Mouse (Mus musculus) gastrocnemius, postnatal 25 days (tissue): ENCODE results near the gene Slc26a3. TPM values are rescaled to one million over a fixed set of nuclear protein-coding genes. Genes with fewer than 3 reads are reported as not detected.
"Not testable (repeated sequence)": the region's sequence is repeated elsewhere in the genome, so short reads cannot be mapped to it uniquely, and the experiment has no call there.

Experiments
- DNase-seq: peaks from one replicate; pipeline ENCODE4 v3.0.0; 2022
- total RNA-seq, 2 experiments: library from RNA; stranded (reverse); gene quantifications; 1 replicate in 1 of 2; 2 replicates in 1 of 2; pipeline ENCODE4 v1.2.3; 2021

Gene Slc26a3
- total RNA-seq, 2 experiments from 2014 or later = not detected

DNA sequence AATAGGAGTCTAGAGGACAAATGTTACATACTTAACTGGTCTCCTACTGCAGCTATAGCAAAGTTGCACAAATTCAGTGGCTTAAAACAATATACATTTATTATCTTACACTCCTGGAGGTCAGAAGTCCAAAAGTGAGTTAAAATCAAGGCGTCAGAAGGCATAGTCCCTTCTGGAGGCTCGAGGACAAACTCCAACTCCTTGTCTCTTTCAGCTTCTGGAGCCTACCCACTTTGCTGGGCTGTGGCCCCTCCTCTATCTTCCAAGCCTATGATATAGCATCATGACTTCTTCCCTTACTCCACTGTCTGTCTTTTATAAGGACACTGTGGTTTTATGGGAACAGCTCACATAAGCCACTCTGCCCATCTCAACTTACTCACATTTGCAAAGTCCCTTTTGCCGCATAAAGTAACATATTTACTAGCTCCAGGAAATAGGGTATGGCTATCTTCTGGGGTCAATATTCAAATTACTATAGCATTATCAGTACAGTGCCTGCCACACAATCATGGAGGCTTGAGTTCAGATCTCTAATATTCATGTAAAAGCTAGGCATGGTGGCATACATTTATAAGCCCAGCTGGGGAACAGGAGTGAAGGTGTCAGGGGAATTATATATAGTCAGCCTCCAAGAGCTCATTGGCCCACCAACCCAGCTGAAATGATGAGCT, 31.4 kb downstream of the Slc26a3 start:
- no peak for DNase-seq

DNA sequence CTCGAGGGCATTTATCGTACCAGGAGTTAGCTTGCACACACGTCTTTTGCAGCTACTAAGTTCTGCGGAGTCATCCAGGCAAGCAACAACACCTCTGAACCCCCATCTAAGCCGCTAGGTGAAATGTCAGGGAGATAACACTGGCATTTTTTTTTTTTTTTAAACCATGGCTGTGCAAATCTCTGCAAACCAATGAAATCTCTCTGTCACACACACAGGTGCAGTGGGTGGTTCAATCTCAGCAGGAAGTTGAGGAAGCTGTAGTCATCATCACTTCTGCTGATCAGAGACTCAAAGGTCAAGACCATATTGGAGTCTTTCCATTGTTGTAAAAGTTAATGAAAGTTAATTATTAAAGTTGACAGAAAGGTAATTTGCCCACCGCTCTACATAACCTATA, 47.1 kb downstream of the Slc26a3 start:
- DNase-seq = no peak

DNA sequence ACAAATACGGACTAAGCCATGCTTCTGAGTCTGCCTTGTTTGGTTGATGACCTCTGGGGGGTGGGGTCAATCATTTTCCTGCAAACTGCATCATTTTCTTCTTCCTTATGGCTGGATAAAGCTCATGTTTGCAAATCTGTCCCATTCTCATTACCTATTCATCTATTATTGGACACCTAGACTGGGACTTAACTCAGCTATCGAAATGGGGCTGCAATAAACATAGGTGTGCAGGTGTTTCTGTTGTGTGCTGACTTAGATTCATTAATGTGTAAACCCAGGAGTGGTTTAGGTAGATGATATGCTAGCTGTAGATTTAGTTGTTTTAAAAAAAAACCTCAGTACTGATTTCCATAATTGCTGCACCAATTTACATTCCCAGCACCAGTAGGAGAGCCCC, 48.9 kb downstream of the Slc26a3 start:
- DNase-seq = no peak

DNA sequence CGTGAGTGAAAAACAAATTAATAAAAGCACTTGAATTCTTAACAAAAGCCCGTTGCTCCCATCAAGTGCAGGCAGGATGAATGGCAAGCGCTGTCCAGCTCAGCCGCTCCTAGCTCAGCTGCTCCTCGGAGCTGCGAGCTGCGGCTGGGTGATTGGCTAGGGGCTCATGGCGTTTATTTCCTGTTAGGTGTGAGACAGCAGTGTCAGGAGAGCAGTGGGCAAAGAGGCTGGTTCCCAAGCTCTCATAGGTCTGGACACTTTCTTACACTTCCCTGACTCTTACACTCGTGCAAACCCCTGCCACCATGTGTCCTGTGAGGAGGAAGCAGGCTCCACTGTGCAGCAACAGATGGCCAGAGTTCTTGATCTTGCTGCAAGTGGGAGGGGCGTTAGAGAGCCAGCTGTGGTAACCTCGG, 53.5 kb downstream of the Slc26a3 start:
- DNase-seq = no peak

DNA sequence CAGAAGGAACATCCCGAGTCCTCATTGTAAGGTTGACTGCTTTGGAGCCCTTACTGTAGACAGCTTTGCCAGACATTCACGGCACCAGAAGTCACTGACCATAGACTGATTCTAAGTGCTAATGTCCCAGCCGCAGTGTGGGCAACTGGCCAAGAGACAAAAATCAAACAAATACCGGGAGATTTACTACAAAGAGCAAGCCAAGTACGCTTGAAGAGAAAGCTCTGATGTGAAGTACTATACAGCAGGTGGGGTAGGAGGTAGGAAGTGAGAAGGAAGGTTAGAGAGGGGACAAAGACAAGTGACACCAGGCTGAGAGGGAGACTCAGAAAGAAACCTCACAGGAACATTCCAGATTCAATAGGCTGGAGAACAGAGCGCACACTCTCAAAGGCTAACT, 54.2 kb downstream of the Slc26a3 start:
- no peak for DNase-seq

DNA sequence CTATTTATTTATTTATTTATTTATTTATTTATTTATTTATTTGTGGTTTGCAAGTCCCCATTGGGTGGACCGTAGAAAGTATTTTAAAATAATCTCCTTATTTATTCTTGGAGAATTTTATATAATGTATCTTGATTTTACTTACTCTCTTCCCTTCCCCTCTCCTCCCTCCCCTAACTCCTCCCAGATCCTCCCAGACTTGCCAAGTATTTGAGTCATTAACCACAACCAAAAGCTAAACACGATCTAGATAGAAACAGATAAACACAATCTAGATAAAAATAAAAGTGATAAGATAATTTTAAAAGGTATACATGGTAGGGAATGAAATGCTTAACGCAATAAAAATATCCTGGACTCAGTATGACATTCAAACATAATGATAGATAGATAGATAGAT, 58.7 kb downstream of the Slc26a3 start:
- no peak for DNase-seq

DNA sequence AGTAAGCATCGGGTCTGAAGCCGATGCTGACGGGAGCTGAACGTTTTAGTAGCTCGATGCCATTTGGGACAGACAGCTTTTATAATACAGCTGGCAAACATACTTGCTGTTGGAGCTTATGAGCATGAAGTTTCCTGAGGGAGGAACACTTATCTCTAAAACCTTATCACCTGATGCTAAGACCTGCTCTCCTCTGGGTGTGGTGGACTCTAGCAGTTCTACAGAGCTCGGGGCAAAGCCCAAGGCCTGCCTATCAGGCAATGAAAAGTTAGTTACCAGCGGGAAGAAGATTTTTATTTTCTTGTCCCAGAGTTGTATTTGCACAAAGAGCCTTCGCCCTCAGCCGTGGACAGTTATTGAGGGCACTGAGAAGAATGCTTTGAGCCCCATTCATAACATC, 65.6 kb downstream of the Slc26a3 start:
- DNase-seq = no peak

DNA sequence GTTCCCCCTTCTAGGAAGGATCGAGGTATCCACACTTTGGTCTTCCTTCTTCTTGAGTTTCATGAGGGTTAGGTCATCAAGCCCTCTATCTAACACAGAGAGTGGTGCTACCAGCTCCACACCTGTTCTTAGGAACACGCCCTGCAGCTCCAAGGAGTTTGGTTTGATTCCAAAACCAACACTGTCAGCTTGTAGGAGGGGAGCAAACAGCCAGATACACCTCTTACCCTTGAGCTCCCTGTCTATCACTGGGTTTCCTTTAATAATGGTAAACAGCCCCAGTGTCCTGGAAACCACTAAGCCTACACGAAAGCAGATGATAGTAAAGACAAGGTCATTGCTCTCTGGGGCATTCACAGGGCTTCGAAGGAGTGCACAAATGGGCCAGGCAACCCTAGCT, 67.8 kb downstream of the Slc26a3 start:
- no peak for DNase-seq

DNA sequence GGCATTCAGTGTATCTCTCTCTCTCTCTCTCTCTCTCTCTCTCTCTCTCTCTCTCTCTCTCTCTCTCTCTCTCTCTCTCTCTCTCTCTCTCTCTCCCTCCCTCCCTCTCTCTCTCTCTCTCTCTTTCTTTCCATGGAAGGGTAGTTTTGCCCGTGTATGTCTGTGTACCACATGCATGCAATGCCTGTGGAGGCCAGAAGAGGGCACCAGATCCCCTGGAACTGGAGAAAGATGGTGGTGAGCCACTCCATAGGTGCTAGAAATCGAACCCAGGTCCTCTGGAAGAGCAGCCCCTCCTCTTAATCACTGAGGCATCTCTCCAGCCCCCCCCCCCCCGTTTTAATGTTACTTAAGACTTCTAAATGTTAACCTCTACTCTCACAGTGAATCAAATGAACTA, 69.6 kb downstream of the Slc26a3 start:
- DNase-seq = not testable (repeated sequence)

DNA sequence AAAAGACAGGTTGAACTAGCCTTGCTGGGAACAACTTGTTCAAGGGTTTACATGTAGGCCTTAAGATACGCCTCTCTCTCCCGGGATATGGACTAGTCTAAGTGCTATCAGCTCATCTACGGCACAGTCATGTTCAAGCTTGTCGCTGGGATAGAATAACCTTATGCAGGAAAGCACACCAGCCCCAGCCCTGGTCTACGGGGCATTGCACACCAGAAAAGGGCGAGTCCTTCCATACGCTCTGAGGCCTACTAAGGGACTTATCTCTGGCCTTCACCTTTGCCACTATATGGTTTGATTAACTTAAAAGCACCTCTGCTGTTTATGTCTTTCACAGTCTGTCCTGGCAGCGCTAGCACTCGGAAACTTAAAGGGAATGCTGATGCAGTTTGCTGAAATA, 70.7 kb downstream of the Slc26a3 start:
- DNase-seq = no peak

DNA sequence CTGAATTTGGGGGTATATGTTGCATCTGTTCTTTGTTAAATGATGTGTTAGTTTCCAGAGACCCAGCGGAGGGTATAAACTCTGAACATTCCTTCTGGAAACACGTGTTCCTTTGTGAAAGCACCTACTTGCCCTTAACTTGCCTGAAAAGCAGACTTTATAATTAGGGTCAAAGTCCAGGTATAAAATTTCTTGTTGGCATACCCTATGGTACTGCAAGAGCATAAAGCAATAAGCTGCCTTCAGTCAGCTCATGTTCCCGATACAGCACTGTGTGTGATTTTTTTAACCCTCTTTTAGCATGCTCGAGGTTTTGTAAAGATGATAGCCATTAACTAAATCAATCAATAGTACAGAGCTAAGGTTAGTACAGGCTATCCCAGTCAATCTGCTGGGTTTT, 71.9 kb downstream of the Slc26a3 start:
- no peak for DNase-seq

DNA sequence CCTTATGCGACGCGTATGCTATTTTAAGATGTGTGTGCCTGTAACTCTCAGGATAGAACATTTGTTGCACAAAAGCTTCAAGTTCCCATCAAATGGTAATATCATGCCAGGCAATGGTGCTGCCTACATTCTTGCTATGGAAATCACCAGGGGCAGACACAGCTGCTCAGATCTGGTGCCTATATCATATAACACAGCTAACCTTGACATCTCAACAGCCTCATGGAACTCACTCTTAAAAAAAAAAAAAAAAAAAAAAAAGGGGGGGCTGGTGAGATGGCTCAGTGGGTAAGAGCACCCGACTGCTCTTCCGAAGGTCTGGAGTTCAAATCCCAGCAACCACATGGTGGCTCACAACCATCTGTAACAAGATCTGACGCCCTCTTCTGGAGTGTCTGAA, 87.5 kb downstream of the Slc26a3 start:
- not testable (repeated sequence) for DNase-seq

DNA sequence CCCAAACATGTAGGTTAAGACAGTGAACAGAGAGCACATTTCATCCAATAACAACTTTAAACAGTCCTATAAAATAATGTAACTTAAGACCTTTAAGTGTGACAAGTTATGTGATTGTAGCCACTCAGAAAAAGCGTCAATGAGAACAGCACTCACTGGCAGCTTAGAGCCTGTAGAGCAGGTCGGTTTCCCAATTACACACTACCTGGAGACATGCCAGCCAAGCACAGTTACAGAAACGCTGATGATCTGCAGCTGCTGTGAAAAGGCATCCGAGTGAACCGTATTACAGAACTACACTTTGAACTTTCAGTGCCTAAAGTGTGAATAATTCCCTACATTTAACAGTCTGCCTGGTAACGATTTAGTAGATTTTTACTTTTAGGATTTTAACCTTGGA, 95.8 kb downstream of the Slc26a3 start:
- DNase-seq = no peak

DNA sequence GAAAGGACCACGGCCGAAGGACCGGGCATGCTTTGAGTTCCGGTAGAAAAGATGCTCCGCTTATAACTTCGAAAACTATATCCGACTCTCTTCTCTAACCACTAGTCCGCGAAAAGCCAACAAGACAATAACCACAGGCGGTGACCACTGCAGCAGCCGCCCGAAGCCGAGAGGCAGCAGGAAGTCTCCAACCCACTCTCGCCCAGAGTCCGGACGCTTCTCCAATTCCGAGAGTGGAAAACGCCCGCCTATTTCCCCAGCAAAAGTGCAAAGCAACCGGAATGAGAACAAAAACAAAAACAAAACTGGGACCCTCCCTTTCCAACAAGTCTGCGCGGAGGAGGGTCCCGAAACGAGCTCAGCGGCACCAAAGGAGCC, 108.3 kb downstream of the Slc26a3 start:
- no peak for DNase-seq

DNA sequence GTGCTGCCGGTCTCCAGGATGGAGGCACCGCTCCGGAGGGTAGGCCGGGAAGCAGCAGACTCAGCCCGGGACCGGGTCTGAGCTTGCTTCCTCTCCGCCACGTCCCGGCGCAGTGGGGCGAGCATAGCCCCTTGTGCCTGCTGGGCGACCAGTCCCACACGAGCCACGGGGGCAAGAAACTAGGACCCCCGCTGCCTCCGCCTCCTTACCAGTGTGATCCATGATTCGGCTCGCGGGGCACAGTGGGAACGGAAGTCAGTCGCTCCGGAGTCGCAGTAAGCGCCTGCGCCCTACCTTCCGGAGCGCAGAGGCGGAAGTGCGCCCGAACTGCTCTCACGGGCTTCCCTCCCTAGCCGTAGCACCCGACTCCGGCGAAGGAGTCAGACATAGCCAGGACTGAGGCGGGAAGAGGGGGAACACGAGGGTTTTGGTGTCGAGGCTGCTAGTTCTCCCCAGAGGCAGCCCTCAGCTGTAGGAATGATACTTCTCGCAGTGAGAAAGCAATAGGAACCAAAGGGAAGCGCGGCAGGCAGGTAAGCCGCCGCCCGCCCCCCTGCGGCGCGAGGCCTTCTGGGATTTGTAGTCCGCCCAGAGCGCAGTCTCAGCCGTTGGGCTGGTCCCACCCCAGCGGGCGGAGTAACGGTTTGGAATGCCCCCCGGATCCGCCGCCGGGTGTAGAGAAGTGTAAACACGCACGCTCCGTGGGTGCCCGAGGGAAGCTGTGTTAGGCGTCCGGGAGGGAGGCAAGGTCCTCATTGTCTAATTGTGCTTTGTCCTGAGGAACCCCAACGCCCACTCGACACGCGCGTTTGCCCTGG, 108.9 kb downstream of the Slc26a3 start, which contains the start of gene Cbll1:
Gene Cbll1 (minus strand): TSS at position 303 of the 818 bp plus-strand sequence.
- peak; percentile 94 for DNase-seq

DNA sequence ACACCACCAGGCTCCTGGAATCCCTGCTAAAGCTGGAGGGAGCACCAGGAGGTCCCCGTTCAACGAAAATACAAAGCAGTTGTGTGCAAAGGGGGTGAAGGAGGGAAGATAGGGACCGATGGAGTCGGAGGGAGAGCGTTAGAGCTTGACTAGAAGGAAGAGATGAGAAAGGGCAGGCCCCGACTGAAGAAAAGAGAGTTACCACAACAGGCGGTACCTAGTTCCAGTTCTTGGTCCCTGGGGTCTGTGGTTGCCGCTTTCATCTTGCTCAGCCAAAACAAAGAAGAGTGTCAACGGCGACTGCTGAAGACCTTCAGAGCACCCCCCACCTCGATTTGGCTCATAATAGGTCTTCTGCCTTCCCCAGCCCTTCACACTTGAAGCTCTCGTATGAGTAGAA, 109.5 kb downstream of the Slc26a3 start:
- no peak for DNase-seq

DNA sequence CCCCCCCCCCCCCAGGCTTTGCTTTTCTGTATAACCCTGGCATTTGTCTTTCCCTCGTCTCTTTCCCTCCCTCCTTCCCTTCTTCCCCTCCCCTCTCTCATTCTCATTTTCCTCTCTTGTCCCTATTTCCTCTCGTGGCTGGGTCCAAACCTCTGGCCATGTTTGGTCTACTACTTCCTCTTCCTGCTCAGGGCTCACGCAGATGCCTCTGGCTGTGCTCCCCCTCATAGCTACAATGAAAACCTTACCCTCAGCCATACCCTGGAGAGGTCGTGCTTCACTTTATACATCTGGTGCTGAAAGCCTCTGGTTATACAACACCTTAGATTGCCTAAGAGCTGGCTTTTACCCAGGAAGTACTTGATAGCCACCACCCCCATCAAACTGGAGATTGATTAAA, 110.6 kb downstream of the Slc26a3 start:
- no peak for DNase-seq

DNA sequence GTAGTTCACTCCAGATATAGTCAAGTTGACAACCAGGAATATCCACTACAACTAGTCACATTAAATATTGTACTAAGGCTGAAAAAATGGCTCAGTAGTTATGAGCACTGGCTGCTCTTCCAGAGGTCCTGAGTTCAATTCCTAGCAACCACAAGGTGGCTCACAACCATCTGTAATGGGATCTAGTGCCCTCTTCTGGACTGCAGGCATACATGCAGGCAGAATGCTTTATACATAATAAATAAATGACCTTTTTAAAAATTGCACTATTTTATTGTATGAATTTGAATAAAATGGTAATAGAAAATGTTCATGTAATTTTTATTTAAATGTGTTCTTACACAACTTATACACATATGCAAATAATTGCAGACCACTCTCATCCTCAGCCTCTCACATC, 112.5 kb downstream of the Slc26a3 start:
- DNase-seq = no peak

DNA sequence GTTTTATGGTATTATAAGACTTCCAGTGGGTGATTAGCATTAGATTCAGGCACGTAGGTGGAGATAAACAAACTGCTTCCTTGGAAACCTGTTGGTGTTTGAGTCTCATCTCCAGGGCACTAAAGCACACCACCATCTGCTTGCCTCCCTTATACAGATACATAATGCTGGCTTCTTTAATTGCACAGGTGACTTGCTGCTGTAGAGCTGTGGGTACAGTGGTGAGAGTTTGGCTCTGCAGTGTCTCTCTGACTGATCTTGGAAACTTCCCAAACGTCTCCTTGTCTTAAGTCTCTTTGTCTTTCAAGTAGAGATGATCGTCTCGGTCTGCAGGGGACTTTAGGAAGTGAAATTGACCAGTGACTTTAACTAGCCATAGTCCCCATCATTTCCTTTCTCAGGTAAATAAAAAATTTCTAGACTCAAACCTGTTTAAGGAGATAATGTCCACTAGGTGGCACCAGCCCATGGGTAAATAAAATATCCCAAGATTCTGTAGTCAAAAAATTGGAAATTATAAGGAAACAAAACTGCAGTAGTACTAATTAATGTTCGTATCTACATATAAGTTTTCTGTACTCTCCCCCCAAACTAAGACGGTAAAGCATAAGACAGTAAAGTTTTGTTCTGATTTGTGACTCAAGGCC, 117.2 kb downstream of the Slc26a3 start:
- DNase-seq = no peak

DNA sequence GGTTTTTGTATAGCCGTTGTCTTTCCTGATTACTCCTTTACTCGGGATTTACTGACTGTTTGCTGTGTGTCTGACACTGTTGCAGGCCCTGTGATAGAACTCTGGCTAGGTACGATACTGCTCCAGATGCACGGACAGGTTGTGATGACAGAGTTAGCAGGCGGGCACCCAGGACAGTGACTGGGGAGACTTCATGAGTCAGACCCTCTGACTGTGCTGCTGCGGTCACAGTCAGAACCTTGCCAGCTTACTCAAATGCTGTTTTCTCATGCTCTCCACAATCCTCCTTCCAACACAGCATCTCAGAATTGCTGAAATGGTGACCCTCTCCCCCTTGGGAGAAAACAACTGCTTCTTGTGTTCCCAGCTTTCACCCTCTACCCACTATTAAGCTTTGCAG, 117.8 kb downstream of the Slc26a3 start:
- no peak for DNase-seq

DNA sequence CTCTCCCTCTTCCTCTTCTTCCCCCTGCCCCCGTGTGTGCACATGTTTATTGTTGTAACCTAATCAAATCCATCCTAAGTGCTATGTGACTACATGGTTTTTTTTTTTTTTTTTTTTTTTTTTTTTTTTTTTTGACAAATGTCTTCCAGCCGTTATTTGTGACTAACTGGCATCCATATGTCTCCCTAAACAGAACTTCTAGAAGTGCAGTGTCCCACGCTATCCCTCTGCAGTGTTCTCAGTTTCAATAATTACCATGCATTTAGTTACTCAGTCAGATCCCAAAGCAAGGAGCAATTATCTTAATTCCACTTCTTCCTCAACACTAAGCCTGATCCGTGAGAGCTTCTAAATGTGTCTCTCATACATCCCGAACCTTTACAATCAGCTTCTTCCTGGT, 120.5 kb downstream of the Slc26a3 start:
- DNase-seq = no peak

DNA sequence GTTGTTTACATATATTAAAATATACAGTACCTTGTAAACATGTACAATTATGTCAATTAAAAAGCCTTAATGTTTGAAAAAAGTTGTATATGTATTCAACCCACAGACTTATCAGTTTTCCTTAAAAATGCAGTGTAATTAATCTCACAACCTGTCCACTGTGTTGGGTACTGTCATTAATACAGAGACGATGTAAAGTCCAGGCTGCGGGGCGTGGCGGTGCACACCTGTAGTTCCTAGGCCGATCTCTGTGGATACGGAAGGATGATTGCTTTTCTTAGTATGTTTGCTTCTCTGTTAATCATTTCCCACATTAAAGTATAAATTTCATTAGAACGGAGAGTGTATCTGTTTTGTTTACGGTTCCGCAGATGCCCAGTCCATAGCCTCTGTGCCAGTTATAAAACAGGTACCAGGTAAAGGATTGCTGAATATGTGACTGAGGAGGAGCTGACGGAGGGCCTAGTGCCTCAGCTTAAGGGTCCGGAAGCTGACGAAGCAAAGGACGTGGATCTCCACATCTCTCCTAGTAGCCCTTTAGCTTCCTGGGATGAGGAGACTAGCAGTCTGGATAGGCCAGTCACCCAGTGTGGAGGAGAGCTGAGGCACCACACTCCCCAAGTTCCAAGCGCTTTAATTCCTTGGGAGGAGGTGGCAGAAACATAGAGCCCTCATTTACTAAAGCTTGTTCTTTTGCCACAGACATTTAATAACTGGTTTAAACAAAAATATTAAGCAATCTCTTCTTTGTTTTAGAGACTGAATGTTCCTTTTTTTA, 122.2 kb downstream of the Slc26a3 start:
- DNase-seq = no peak
